Mouse (Mus musculus) heart, postnatal 10 days (tissue): ENCODE data around the gene Rpusd1. TPM values are rescaled to one million over a fixed set of nuclear protein-coding genes. Genes with fewer than 3 reads are reported as not detected.
"Not testable (repeated sequence)": the region's sequence is repeated elsewhere in the genome, so short reads cannot be mapped to it uniquely, and the experiment has no call there.

Experiments used
- DNase-seq, 2 experiments: peaks; one replicate each; pipeline ENCODE4 v3.0.0; 2021
- intact Hi-C: fragments of 180-260 bp; cut with DNase I; formaldehyde crosslinking; loops from one replicate; pipeline ENCODE4 v1.15.1; 2025
- total RNA-seq, 2 experiments: library from RNA; stranded (reverse); gene quantifications; 2 replicates each; pipeline ENCODE4 v1.2.3; 2021

Rpusd1 gene
- total RNA-seq, 2 experiments from 2014 or later = 4.6 to 5.7 TPM

DNA sequence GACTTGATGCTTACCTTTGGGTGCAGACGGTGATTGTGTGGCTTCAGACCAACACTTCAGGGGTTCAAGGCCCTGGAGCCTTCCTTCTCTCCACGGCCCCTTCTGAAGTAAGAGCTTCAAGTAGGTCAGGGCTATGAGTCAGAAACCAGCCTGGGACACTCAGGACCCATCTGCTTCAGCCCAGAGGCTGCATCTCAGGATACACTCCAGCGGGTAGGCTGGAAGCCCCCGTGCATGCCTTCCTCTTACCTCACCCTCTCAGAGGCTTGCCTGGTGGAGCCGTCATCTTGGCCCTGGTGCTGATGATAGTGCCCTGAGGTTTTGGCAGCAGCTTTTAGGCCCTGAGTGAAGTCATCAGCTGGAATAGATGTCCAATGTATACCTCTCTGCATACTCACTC lies 7.8 kb downstream of the Rpusd1 start:
- intact Hi-C loops = no loop called here
- DNase-seq = no peak

DNA sequence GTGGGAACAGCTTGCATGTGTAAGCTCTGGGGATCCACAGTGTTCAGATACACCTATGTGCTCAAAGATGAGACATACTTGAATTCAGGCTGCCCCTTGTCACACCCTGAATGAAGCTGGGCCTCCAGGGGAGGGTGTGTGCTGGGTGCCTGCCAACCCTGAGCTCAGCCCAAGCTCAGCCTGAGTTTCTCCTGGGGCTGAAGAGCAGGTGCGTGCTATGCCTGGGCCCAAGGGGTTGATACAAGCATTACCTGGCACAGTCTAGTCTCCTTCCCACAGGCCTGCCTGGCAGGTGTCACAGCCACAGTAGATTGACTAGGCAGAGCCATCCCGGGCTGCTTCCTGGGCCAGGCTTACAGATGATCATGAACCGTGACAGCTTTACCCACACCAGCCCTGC lies 8.3 kb downstream of the Rpusd1 start, which contains the start of gene Mslnl:
Mslnl (plus strand) TSS at position 298 of the 400 bp plus-strand sequence.
- intact Hi-C loops = no loop called here
- DNase-seq = no peak

DNA sequence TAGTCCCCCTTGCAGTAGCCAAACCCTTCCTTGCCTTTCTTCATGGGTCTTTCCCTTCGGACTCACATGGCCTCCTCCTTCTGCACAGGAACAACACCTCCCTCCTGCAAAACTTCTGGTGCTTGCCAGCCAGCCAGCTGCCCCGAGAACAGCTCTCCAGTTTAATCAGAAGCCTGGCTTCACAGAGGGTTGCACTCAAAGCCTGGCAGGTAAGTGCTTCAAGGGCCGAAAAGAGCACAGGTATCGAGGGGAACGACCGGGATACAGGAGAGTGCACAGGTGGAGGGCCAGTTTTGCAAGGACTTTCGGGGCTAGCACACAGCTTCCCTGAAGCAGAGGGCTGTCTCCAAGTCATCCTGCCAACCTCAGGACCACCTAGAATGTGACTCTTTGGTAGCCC lies 11.4 kb downstream of the Rpusd1 start:
- no peak for DNase-seq
- intact Hi-C loops = no loop called here

DNA sequence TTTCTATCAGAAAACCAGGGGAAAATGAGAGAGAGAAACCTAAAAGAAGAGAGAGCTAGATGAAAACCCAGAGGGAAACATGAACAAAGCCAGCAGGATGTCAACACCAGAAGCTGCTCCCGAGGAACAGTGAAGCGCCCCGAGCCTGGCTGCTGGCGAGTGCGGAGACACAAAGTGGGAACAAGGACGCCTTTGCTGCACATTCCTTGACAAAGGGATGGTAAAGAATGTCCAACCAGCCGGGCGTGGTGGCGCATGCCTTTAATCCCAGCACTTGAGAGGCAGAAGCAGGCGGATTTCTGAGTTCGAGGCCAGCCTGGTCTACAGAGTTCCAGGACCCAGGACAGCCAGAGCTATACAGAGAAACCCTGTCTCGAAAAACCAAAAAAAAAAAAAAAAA lies 14.0 kb downstream of the Rpusd1 start:
- DNase-seq, intact Hi-C loops: not testable (repeated sequence)

DNA sequence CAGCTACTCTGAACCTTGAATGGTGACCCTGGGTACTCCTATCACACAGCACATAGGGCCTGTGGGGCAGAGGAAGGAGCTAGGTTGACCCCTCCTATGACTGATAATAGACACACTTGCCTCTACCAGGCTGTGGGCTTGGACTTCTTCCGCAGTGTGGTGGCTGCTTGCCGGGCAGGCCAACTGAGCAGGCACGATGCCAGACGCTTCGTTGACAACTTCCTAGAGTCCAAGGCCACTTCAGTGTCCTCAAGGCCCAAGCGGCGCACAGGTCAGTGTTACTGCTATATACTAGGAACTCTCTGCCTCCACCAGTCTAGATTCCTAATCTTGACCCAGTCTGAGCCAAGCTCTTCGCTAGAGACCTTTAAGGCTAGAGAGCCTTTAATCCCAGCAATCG lies 16.4 kb downstream of the Rpusd1 start:
- intact Hi-C loops = no loop called here
- DNase-seq = no peak

DNA sequence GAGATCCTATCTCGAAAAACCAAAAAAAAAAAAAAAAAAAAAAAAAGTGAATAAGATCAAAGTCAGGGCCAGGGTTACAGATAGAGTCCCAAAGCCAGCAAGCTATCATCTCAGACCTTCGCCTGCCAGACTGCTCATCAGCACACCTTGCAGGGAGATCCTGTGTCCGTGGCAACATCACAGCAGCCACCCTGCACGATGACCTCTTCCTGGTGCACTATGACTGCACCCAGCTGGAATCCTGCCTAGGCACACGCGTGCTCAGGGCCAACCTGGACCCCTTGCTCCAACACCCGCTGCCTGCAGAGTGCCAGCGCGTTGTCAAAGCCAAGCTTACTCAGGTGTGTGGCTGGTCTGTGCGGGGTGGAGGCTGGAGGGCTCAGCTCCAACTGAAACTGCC lies 16.8 kb downstream of the Rpusd1 start:
- intact Hi-C loops = no loop called here
- DNase-seq = no peak

DNA sequence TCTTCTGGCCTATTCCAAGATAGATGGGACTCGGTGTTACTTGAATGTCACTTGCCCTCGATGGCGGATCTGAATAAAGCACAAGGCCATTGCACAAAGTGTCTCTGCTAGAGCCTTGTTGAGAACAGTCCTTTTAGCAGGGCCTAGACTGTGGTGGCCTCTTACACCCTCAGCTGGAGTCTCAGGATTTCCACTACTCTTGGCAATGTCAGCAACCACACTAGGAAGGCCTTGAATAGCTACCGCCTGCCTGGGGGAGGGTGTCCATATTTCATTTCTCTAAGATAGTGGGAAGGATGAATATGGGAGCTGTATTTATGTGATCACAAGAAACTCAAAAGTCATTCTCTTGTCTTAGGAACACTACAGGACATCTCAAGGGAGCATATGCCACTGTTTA lies 20.8 kb downstream of the Rpusd1 start:
- intact Hi-C loops = no loop called here
- DNase-seq = no peak

DNA sequence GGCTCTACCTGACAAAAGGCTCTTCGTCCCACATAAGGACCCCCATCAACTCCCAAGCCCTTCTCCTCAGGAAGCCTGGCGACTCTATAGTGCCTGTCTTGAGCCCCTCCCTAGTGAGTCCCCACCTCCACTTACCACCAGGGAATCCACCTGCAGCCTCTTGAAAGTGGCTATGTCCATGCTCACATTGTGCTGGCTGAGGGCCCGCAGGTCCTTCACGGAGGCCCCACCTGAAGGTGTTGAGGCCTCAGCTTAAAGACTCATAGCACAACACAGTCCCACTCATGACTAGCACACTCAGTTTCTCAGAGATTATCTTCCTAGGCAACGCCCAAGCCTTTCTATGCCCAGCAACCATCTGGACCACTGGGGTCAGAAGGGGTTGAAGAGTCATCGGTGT lies 21.8 kb downstream of the Rpusd1 start:
- intact Hi-C loops = no loop called here
- DNase-seq = no peak

DNA sequence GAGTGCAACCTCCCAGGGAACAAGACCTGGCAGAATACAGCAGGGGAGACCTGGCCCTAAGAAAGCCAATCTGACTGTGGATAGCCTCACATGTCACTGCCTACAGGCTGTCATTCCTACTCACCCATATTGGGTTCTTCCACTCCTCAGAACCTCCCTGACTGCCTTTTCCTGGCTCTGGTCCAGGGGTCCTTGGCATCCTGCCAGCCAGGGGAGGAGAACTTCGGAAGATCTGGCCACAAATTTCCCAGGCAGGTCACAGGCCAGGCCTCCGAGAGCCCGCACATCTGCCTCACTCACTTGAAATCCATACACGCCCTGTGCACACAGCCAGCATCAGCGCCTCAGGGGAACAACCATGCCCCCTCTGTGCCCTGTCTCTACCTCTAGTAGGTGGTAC lies 24.0 kb downstream of the Rpusd1 start:
- intact Hi-C loops = no loop called here
- DNase-seq = peak; percentile 46 to 67

DNA sequence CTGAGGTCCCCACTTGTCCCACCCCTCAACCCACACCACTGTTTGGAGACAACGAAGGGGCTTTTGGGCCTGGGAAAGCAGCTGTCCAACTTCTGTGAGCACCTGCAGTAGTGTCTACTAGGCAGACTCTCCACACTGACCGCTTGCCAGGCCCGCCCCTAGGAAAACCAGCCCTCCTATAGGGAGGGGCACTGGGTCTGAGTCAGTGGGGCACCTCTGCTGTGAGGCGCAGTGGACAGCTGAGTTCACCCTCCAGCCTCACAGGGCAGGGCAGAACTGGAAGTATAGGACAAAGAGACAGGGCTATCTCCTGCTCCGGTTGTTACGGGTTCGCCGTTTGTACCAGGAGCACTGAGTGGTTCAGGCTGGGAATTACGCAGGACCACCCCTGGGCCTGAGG lies 26.8 kb downstream of the Rpusd1 start, which contains the start of gene Msln:
Msln (minus strand) TSS at position 138 of the 400 bp plus-strand sequence.
- DNase-seq = no peak

DNA sequence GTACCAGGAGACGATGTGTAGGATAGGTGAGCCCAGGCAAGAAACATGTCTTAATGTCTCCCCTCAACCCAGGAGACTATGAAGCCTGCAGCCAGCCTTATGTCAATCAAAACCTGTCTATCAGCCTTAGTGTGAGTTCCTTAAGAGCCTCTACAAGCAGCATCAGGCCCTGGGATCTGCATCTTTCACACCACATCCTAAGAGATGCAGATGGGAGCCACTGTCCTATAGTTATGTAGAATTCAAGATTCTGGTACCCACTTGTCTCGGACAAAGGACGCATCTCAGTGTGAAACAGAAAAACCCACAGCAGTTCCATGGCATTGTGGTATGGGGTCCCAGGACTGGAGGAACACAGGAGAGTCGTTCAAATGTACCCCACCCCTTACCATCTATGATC lies 27.6 kb downstream of the Rpusd1 start:
- DNase-seq = no peak
- intact Hi-C loops = no loop called here

More for the DNA sequence above, 26.8 kb downstream of the Rpusd1 start, which contains the start of gene Msln:
- intact Hi-C loops = no loop called here

DNA sequence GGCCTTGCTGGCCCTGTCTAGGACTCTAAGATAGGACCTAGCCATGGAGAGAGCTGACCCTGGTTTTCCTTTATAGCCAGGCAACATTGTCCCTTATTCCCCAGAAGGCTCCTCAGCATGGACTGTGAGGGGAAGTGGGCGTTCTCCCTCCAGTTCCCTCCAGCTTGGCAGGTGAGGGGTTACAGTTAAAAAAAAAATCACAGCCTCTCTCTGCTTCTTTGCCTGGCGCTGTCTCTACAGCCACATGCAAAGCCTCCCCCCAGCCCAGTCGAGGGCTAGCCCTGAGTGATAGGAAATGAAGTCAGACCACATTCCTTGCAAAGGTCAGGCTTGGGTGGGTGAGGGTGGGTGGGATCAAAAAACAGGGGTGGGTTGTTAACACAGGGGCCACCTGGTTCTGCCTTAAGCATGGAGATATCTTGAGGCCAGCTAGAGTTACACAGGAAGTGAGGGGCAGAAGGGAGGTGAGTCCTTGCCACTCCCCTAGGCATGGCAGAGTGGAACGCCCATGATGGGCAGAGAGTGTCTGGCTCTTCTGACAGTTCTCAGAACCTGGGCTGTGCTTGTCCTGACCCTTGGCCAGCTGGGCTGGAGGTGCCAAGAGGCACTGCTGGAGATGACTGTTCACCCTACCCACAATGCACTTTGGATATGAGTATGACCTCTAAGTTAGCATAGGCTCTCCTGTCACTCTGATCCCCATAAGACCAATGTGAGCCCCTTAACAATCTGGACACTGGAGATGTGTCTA lies 28.3 kb downstream of the Rpusd1 start:
- no peak for DNase-seq
- intact Hi-C loops = no loop called here

DNA sequence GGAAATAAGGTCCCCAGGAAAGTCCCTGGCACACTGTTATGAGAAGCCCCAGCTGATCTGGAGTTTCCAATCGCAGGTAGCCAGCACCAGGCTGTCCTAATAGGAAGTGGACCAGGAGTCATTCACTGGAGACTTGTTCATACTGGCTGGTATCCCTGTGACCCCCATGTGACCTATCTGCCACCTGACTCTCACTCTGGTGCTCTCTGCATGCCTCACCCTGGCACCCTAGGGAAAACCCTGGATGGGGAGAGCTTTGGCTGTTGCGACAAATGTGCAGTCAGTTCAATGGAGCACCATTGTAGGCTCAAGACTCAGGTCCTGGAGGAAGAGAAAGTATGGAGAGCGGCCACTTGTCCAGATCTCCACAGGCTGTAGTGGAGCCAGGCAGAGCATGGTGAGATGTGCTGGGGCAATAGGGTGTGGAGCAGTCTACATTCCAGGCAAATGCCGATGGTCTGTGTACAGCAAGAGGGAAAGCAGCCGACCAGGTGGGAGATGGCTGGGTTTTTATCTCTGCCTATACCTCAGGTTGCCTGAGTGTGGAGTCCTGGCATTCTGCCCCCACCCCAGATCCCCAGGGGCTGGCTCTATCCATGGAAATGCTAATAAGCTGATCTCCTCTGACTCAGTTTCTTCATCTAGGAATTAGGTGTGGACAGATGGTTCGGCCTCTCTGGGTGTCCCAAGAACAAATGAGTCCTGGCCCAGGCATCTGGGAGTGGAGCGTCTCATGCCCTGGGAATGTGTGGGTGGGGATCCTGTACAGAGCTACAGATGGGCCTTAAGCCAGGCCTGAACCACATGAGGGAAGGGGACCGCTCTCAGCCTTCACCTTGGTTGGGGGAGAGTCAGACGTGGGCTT lies 29.1 kb downstream of the Rpusd1 start:
- no peak for DNase-seq
- intact Hi-C loops = no loop called here

DNA sequence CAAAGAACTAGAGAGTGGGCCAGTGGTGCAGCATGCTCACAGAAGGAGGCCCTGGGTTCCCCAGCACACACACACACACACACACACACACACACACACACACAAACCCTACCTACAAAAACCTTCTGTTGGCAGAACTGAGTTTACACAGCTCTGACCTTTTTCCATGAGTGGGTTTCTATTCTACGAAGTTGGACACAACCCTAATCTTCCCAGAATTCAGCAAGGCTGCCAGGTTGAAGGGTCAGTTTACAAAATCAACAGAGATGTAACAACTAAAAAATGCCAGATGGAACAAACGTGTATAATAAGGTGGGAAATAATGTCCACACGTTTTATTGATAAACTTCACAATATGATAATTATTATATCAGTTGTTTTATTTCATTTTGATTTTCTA lies 30.2 kb downstream of the Rpusd1 start:
- intact Hi-C loops = no loop called here

DNA sequence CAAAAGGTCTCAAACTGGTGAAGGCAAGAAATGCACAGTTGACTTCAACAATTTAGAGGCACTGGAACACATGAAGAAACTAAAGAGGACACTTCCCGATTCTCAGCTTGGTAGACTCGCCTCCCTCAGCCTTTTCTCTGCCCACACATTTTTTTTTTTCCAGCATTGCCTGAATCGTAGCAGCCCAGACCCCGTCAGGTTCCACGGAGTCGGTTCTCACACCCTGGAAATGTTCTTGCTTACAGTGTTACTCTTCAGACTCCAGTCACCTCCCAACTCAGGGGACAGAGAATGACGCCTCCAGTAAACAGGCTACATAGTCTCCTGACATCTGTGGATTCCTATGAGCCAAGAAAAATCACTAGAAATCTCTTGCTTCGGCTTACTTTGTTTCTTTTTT lies 32.7 kb downstream of the Rpusd1 start:
- DNase-seq = no peak
- intact Hi-C loops = no loop called here

More for the DNA sequence above, 30.2 kb downstream of the Rpusd1 start:
- DNase-seq = no peak

DNA sequence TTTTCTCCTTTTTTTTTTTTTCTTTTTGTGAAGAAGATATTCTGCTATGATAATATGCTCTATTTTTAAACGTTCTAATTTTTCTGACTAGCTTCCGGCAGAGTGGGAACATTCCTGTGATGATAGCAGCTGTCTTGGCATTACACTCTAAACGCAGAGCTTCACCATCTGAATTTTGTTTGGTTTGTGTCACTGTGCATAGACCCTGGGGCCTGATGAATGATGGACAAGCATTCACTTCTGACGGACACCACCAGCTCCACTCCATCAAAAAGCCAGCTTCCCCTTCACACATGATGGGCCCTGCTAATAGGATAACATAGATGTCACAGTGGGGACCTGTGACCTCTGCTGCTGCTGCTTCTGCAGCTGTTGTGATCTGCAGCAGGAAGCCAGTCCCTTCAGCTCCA lies 34.1 kb downstream of the Rpusd1 start:
- intact Hi-C loops = no loop called here
- no peak for DNase-seq

DNA sequence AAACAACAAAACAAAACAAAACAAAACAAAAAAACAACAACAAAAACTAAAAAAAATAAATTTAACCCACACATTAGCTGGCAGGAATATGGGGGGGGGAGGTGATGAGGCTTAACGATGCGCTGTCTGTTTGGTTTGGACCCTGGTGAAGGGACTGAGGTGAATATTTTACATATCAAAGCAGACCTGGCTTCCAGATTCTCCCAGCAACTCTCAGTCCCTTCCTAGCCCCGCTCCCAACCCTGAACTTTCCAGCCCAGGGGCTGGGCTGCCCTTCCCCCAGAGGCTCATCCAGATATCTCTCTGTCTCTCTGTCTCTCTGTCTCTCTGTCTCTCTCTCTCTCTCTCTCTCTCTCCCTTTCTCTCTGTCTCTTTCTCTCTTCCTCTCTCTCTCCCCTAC lies 35.1 kb downstream of the Rpusd1 start:
- no peak for DNase-seq
- intact Hi-C loops = no loop called here

DNA sequence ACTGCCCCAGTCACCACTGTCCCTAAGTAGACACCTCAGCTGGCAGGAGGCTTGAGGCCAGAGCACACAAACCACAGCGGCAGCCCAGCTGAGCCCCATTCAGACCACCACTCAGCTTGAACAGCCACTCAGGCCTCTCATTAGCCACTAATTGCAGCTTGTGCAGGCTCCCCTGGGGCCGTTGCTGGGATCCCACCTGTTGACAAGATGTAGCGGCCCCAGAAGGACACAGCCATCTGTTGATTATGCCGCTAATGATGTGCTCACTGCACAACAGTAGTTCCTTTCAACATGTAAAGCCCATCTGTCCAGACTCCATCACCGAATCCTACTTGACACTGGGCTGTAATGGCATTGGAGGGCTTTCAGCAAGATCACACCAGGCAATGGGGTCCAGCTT lies 38.4 kb downstream of the Rpusd1 start:
- DNase-seq = no peak
- intact Hi-C loops = no loop called here

DNA sequence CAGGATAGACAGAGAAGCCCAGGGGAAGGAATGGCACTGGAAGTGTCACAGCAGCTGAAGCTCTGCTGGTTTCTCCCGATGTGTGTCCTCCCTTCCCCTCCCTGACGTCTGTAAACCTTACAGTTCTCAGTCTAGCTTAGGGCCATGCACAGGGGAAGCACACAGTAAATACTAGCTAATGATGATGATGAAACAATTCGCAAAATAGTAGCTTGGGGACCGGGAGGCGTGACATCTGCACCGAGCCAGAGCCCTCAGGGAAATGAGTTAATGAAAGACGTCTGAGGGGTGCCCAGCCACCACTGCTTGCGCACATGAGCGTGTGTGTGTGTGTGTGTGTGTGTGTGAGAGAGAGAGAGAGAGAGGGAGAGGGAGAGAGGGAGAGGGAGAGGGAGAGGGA lies 41.9 kb downstream of the Rpusd1 start:
- intact Hi-C loops = no loop called here
- DNase-seq = no peak

DNA sequence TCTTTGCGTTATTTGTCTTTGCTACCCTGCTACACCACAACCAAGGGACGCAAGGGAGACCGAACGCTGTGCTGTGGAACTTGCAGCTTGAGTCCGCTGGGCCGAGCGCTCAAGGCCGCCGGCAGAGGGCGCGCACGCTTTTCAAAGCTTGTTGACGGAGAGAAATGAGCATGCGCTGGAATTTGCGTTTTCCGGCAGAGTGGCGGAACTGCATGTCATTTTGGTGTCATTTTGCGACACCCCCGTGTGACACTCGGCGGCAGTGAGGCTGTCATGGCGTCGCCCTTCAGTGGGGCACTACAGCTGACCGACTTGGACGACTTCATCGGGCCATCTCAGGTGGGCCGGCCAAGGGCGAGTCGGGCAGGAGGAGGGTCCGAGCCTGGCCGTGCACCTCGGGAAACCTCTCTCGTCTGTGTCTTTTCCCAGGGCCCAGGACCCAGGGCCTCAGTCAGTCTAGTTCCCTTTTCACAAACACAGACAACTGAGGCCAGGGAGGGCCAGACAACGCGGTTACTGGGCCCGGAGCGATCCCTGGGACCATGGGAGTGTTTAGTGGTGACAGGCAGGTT lies 46.2 kb downstream of the Rpusd1 start, which contains the start of gene Narfl:
Narfl (plus strand) TSS at position 228 of the 572 bp plus-strand sequence.
- intact Hi-C loops = loop anchor here (1.0 kb wide), 1 partner anchor 28 kb away; no protein-coding TSS in a partner anchor
- DNase-seq = peak; percentile 98 to 99

DNA sequence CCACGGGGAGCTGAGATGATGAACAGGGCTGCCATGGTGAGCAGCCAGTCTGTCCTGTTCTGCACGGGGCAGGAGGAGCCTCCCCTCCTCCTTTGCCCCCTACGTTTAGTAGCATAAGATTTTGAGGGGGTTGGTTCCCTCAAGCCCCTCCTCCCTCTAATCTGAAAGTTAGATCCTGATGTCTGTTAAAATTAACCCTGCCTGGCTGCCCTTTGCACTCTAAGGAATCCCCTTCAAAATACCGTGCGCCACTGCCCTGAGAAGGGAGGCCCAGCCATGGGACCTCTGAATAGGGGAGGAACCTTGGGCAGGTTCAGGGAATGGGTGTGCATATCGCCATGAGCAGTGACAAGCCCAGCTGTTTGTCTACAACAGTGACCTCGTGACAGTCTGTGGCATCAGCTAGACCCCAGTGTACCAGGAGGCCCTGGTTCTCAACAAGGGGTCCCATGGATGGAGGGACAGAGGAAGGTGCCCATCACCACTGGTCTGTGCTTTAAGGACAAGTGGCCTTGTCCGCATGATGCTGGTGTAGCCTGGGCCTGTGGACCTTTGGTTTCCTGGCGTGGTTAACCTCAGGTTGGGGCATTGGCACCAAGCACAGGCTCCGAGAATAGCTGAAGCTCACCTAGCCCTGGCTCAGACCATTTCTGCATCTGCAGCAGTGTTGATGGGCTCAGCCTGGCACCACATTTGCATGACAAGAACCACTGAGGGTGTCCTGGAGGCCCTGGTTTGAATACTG lies 48.0 kb downstream of the Rpusd1 start:
- intact Hi-C loops = no loop called here

More for the DNA sequence above, 48.0 kb downstream of the Rpusd1 start:
- no peak for DNase-seq
